Mouse (Mus musculus) limb, embryonic 14.5 days (tissue): Measurements from ENCODE around the gene Mvb12b. TPM values are rescaled to one million over a fixed set of nuclear protein-coding genes. Genes with fewer than 3 reads are reported as not detected.
A peak's percentile ranks its signal among the peaks of the same experiment; 100 is the strongest.

Experiments
- ATAC-seq: fragments of 200-750 bp; cut with Nextera tagmentation; 2 replicates; pipeline ENCODE4 v1.8.0; 2017; ENCODE audit warnings: low read depth, moderate number of reproducible peaks, moderate TSS enrichment; ENCODE audit not compliant: low FRiP score
- DNase-seq: peaks from one replicate; pipeline ENCODE4 v3.0.0-alpha.2; 2015; ENCODE audit warnings: low spot score
- H3K27ac ChIP-seq: fragments of 300-500 bp; sonication (generic); replicated peaks from 2 replicates; pipeline ENCODE4 v1.5.1; 2014; ENCODE audit warnings: low read depth, mild to moderate bottlenecking, low read length, moderate library complexity, mixed read lengths
- H3K27me3 ChIP-seq: fragments of 300-500 bp; sonication (generic); 2 replicates; pipeline ENCODE4 v1.6.1; 2014; ENCODE audit warnings: low read length, mixed read lengths; ENCODE audit not compliant: control insufficient read depth, insufficient read depth
- H3K36me3 ChIP-seq: fragments of 300-500 bp; sonication (generic); 2 replicates; pipeline ENCODE4 v1.6.1; 2014; ENCODE audit warnings: mild to moderate bottlenecking, low read length, moderate library complexity, mixed read lengths; ENCODE audit not compliant: control insufficient read depth, insufficient read depth
- H3K4me1 ChIP-seq: fragments of 300-500 bp; sonication (generic); 2 replicates; pipeline ENCODE4 v1.6.1; 2014; ENCODE audit warnings: antibody characterized with exemption, low read length, mixed read lengths; ENCODE audit not compliant: control insufficient read depth, insufficient read depth
- H3K4me2 ChIP-seq: fragments of 300-500 bp; sonication (generic); replicated peaks from 2 replicates; pipeline ENCODE4 v1.6.1; 2014; ENCODE audit warnings: low read depth, mild to moderate bottlenecking, low read length, moderate library complexity; ENCODE audit not compliant: severe bottlenecking
- H3K4me3 ChIP-seq: fragments of 300-500 bp; sonication (generic); replicated peaks from 2 replicates; pipeline ENCODE4 v1.5.1; 2014; ENCODE audit warnings: low read length
- H3K9ac ChIP-seq: fragments of 300-500 bp; sonication (generic); 2 replicates; pipeline ENCODE4 v1.6.1; 2014; ENCODE audit warnings: mild to moderate bottlenecking, low read depth, low read length, moderate library complexity; ENCODE audit not compliant: severe bottlenecking
- H3K9me3 ChIP-seq: fragments of 300-500 bp; sonication (generic); 2 replicates; pipeline ENCODE4 v1.6.1; 2016; ENCODE audit warnings: low read length; ENCODE audit not compliant: control insufficient read depth
- POLR2A ChIP-seq: fragments of 200-500 bp; IDR thresholded peaks from 2 replicates; pipeline ENCODE4 v1.8.0; 2012; ENCODE audit warnings: inconsistent platforms, mild to moderate bottlenecking, moderate library complexity, borderline replicate concordance; ENCODE audit not compliant: insufficient read depth, insufficient read length; ENCODE audit errors: extremely low read depth
- WGBS: fragments of 180-500 bp; shearing (Covaris S2); extraction: QIAGEN DNeasy Blood & Tissue Kit; methylation state at CpG from one replicate; pipeline ENCODE4 v1.1.7; 2014; 5-methylcytosine and 5-hydroxymethylcytosine counted together
- polyA plus RNA-seq, 2 experiments: library from polyadenylated mRNA; depleted of rRNA in 1 of 2; stranded (reverse) in 1 of 2; unstranded in 1 of 2; fragments of >200 nt; fragmentation: Nextera tagmentation in 1 of 2; extraction: Ambion mirVana in 1 of 2; gene quantifications; 2 replicates each; pipeline versions ENCODE4 v1.2.1 to v1.2.3; 2012 to 2014

The Mvb12b gene
- polyA plus RNA-seq, 2 experiments: 17.5 to 26.6 TPM

- H3K36me3 ChIP-seq: no peaks in the 10 kb centered on the region
- H3K4me3 ChIP-seq: no peak overlapping the region
- H3K27me3 ChIP-seq: peaks cover 17% of the 10 kb centered on the region
- ATAC-seq: peak; percentile 28; the same call in 1 of the 2 replicates
- H3K9ac ChIP-seq: no peak overlapping the region
- H3K27ac ChIP-seq: no peak overlapping the region
- peaks cover 27% of the 10 kb centered on the region for H3K4me1 ChIP-seq
- TF ChIP-seq POLR2A: no peak
- no peaks in the 10 kb centered on the region for H3K9me3 ChIP-seq
- H3K4me2 ChIP-seq: no peak overlapping the region
- 59% methylated on average over 5 of the region's 5 CpGs for WGBS
- DNase-seq: peak; percentile 33
These were observed 35.7 kb upstream of the Mvb12b start for GRCm38 (mm10) chr2:33923482-33923881.

GRCm38 (mm10) chr2:33922466-33922865 lies 34.7 kb upstream of the Mvb12b start:
- no peak overlapping the region for H3K4me2 ChIP-seq
- ATAC-seq (no peak), DNase-seq (no peak)
- H3K27ac ChIP-seq: no peak overlapping the region
- H3K9ac ChIP-seq: no peak overlapping the region
- no peak for TF ChIP-seq POLR2A
- peaks cover 27% of the 10 kb centered on the region for H3K4me1 ChIP-seq
- no peak overlapping the region for H3K4me3 ChIP-seq
- no peaks in the 10 kb centered on the region for H3K36me3 ChIP-seq
- H3K9me3 ChIP-seq: no peaks in the 10 kb centered on the region
- H3K27me3 ChIP-seq: peaks cover 17% of the 10 kb centered on the region
- WGBS: 95% methylated on average over 2 of the region's 2 CpGs

GRCm38 (mm10) chr2:33919934-33920615 lies 32.3 kb upstream of the Mvb12b start:
- Histone ChIP-seq H3K4me2 (peak overlapping the region; percentile 50), H3K9ac (peak overlapping the region; percentile 34), H3K27ac (peak overlapping the region; percentile 58), H3K27me3 (peaks cover 17% of the 10 kb centered on the region), H3K36me3 (no peaks in the 10 kb centered on the region), H3K4me3 (peak overlapping the region; percentile 21), H3K4me1 (peaks cover 34% of the 10 kb centered on the region), H3K9me3 (no peaks in the 10 kb centered on the region)
- DNase-seq: peak; percentile 90
- no peak for TF ChIP-seq POLR2A
- WGBS: 4% methylated on average over 20 of the region's 22 CpGs
- peak; percentile 86 for ATAC-seq

- Histone ChIP-seq H3K4me1 (peaks cover 38% of the 10 kb centered on the region), H3K4me2 (no peak overlapping the region), H3K9ac (no peak overlapping the region), H3K4me3 (no peak overlapping the region), H3K36me3 (no peaks in the 10 kb centered on the region), H3K9me3 (no peaks in the 10 kb centered on the region), H3K27ac (no peak overlapping the region), H3K27me3 (peaks cover 13% of the 10 kb centered on the region)
- no peak for ATAC-seq
- TF ChIP-seq POLR2A: no peak
- no peak for DNase-seq
- 57% methylated on average over 3 of the region's 3 CpGs for WGBS
These were observed 31.1 kb upstream of the Mvb12b start for GRCm38 (mm10) chr2:33918824-33919223.

- Histone ChIP-seq H3K4me2 (no peak overlapping the region), H3K36me3 (no peaks in the 10 kb centered on the region), H3K9ac (no peak overlapping the region), H3K27ac (no peak overlapping the region), H3K4me3 (no peak overlapping the region), H3K9me3 (no peaks in the 10 kb centered on the region), H3K4me1 (peaks cover 38% of the 10 kb centered on the region), H3K27me3 (peaks cover 10% of the 10 kb centered on the region; the same call in 1 of the 2 replicates)
- ATAC-seq (no peak), DNase-seq (peak; percentile 18)
- no peak for TF ChIP-seq POLR2A
- WGBS: 76% methylated on average over 6 of the region's 6 CpGs
These were observed 30.6 kb upstream of the Mvb12b start for GRCm38 (mm10) chr2:33918318-33918717.

GRCm38 (mm10) chr2:33916603-33917002 lies 28.9 kb upstream of the Mvb12b start:
- no peak for TF ChIP-seq POLR2A
- Histone ChIP-seq H3K4me1 (peaks cover 38% of the 10 kb centered on the region), H3K36me3 (no peaks in the 10 kb centered on the region), H3K4me2 (no peak overlapping the region), H3K27ac (peak overlapping the region; percentile 38; the same call in 1 of the 2 replicates), H3K9me3 (no peaks in the 10 kb centered on the region), H3K9ac (no peak overlapping the region), H3K27me3 (no peaks in the 10 kb centered on the region), H3K4me3 (no peak overlapping the region)
- 57% methylated on average over 11 of the region's 11 CpGs for WGBS
- peak; percentile 27 for DNase-seq
- no peak for ATAC-seq
